Mouse (Mus musculus): ENCODE measurements around the gene Prrt3. TPM values are rescaled to one million over a fixed set of nuclear protein-coding genes. Genes with fewer than 3 reads are reported as not detected.

Gene Prrt3
- polyA plus RNA-seq, 1 experiment = 0.22 TPM

GRCm38 (mm10) chr6:113468512-113468911 lies 33.2 kb downstream of the Prrt3 start:
- TF ChIP-seq MAX (IDR thresholded peaks at IDR 0.05; ENCODE audit: low read depth) = no peak
- no peak for TF ChIP-seq POLR2A (IDR thresholded peaks at IDR 0.05; ENCODE audit: insufficient read length, low read depth)
- no peak for TF ChIP-seq TCF3 (IDR thresholded peaks at IDR 0.05; ENCODE audit: insufficient read length, low read depth)
- TF ChIP-seq E2F4 (IDR thresholded peaks at IDR 0.05; ENCODE audit: insufficient read depth) = no peak
- no peak for TF ChIP-seq USF1 (IDR thresholded peaks at IDR 0.05; ENCODE audit: low read depth)
- no peak for TF ChIP-seq MYOD1 (IDR thresholded peaks at IDR 0.05; ENCODE audit: control insufficient read depth in 1 of 3, insufficient read length in 2 of 3, low read depth in 2 of 3)
- TF ChIP-seq POLR2AphosphoS2 (IDR thresholded peaks at IDR 0.05; ENCODE audit: insufficient read length, low read depth) = no peak
- no peak for TF ChIP-seq REST (IDR thresholded peaks at IDR 0.05; ENCODE audit: insufficient read depth, insufficient read length)
- Histone ChIP-seq H3K27me3 (ENCODE audit: control insufficient read depth, insufficient read depth, insufficient read length) (peaks cover 22% of the 10 kb centered on the region), H3K79me2 (ENCODE audit: control insufficient read depth, insufficient read depth) (no peaks in the 10 kb centered on the region), H3K36me3 (ENCODE audit: control insufficient read depth, insufficient read depth) (no peaks in the 10 kb centered on the region), H3K4me2 (ENCODE audit: low read depth) (no peak overlapping the region), H3K4me3 (no peak overlapping the region), H3ac (ENCODE audit: control insufficient read depth, insufficient read length) (no peak overlapping the region)

GRCm38 (mm10) chr6:113465602-113466001 lies 36.1 kb downstream of the Prrt3 start:
- Histone ChIP-seq H3K4me3 (no peak overlapping the region), H3K27me3 (ENCODE audit: control insufficient read depth, insufficient read depth, insufficient read length) (peaks cover 38% of the 10 kb centered on the region), H3K36me3 (ENCODE audit: control insufficient read depth, insufficient read depth) (no peaks in the 10 kb centered on the region), H3ac (ENCODE audit: control insufficient read depth, insufficient read length) (no peak overlapping the region), H3K4me2 (ENCODE audit: low read depth) (no peak overlapping the region), H3K79me2 (ENCODE audit: control insufficient read depth, insufficient read depth) (no peaks in the 10 kb centered on the region)
- TF ChIP-seq MYOD1 (IDR thresholded peaks at IDR 0.05; ENCODE audit: control insufficient read depth in 1 of 3, insufficient read length in 2 of 3, low read depth in 2 of 3) (no peak), REST (IDR thresholded peaks at IDR 0.05; ENCODE audit: insufficient read depth, insufficient read length) (no peak), TCF3 (IDR thresholded peaks at IDR 0.05; ENCODE audit: insufficient read length, low read depth) (no peak), USF1 (IDR thresholded peaks at IDR 0.05; ENCODE audit: low read depth) (no peak), MYOG (IDR thresholded peaks at IDR 0.05; ENCODE audit: control insufficient read depth in 1 of 3, insufficient read depth in 1 of 3, insufficient read length in 2 of 3, low read depth in 2 of 3) (no peak), E2F4 (IDR thresholded peaks at IDR 0.05; ENCODE audit: insufficient read depth) (no peak), POLR2A (IDR thresholded peaks at IDR 0.05; ENCODE audit: insufficient read length, low read depth) (no peak), MAX (IDR thresholded peaks at IDR 0.05; ENCODE audit: low read depth) (no peak), TCF12 (IDR thresholded peaks at IDR 0.05; ENCODE audit: insufficient read depth, poor library complexity, severe bottlenecking) (no peak), CEBPB (IDR thresholded peaks at IDR 0.05; ENCODE audit: insufficient read depth, poor library complexity, severe bottlenecking) (no peak), SRF (IDR thresholded peaks at IDR 0.05; ENCODE audit: control insufficient read depth, insufficient read length, low read depth) (no peak), POLR2AphosphoS2 (IDR thresholded peaks at IDR 0.05; ENCODE audit: insufficient read length, low read depth) (no peak)

GRCm38 (mm10) chr6:113464040-113464439 lies 37.7 kb downstream of the Prrt3 start:
- Histone ChIP-seq H3K27me3 (ENCODE audit: control insufficient read depth, insufficient read depth, insufficient read length) (peaks cover 51% of the 10 kb centered on the region), H3K4me2 (ENCODE audit: low read depth) (no peak overlapping the region), H3K36me3 (ENCODE audit: control insufficient read depth, insufficient read depth) (no peaks in the 10 kb centered on the region), H3K4me3 (no peak overlapping the region), H3ac (ENCODE audit: control insufficient read depth, insufficient read length) (no peak overlapping the region), H3K79me2 (ENCODE audit: control insufficient read depth, insufficient read depth) (no peaks in the 10 kb centered on the region)
- no peak for TF ChIP-seq USF1 (IDR thresholded peaks at IDR 0.05; ENCODE audit: low read depth)
- no peak for TF ChIP-seq REST (IDR thresholded peaks at IDR 0.05; ENCODE audit: insufficient read depth, insufficient read length)
- no peak for TF ChIP-seq POLR2A (IDR thresholded peaks at IDR 0.05; ENCODE audit: insufficient read length, low read depth)
- no peak for TF ChIP-seq SRF (IDR thresholded peaks at IDR 0.05; ENCODE audit: control insufficient read depth, insufficient read length, low read depth)
- no peak for TF ChIP-seq MYOG (IDR thresholded peaks at IDR 0.05; ENCODE audit: control insufficient read depth in 1 of 3, insufficient read depth in 1 of 3, insufficient read length in 2 of 3, low read depth in 2 of 3)
- TF ChIP-seq CEBPB (IDR thresholded peaks at IDR 0.05; ENCODE audit: insufficient read depth, poor library complexity, severe bottlenecking) = no peak
- TF ChIP-seq TCF12 (IDR thresholded peaks at IDR 0.05; ENCODE audit: insufficient read depth, poor library complexity, severe bottlenecking) = no peak
- TF ChIP-seq E2F4 (IDR thresholded peaks at IDR 0.05; ENCODE audit: insufficient read depth) = no peak
- no peak for TF ChIP-seq MYOD1 (IDR thresholded peaks at IDR 0.05; ENCODE audit: control insufficient read depth in 1 of 3, insufficient read length in 2 of 3, low read depth in 2 of 3)
- no peak for TF ChIP-seq POLR2AphosphoS2 (IDR thresholded peaks at IDR 0.05; ENCODE audit: insufficient read length, low read depth)
- TF ChIP-seq MAX (IDR thresholded peaks at IDR 0.05; ENCODE audit: low read depth) = no peak
- no peak for TF ChIP-seq TCF3 (IDR thresholded peaks at IDR 0.05; ENCODE audit: insufficient read length, low read depth)

- Histone ChIP-seq H3K27me3 (ENCODE audit: control insufficient read depth, insufficient read depth, insufficient read length) (peaks cover 51% of the 10 kb centered on the region), H3K4me2 (ENCODE audit: low read depth) (no peak overlapping the region), H3ac (ENCODE audit: control insufficient read depth, insufficient read length) (no peak overlapping the region), H3K79me2 (ENCODE audit: control insufficient read depth, insufficient read depth) (no peaks in the 10 kb centered on the region), H3K4me3 (no peak overlapping the region), H3K36me3 (ENCODE audit: control insufficient read depth, insufficient read depth) (no peaks in the 10 kb centered on the region)
- no peak for TF ChIP-seq TCF12 (IDR thresholded peaks at IDR 0.05; ENCODE audit: insufficient read depth, poor library complexity, severe bottlenecking)
- no peak for TF ChIP-seq E2F4 (IDR thresholded peaks at IDR 0.05; ENCODE audit: insufficient read depth)
- no peak for TF ChIP-seq REST (IDR thresholded peaks at IDR 0.05; ENCODE audit: insufficient read depth, insufficient read length)
- no peak for TF ChIP-seq MAX (IDR thresholded peaks at IDR 0.05; ENCODE audit: low read depth)
- no peak for TF ChIP-seq MYOD1 (IDR thresholded peaks at IDR 0.05; ENCODE audit: control insufficient read depth in 1 of 3, insufficient read length in 2 of 3, low read depth in 2 of 3)
- TF ChIP-seq CEBPB (IDR thresholded peaks at IDR 0.05; ENCODE audit: insufficient read depth, poor library complexity, severe bottlenecking) = no peak
- TF ChIP-seq TCF3 (IDR thresholded peaks at IDR 0.05; ENCODE audit: insufficient read length, low read depth) = no peak
- no peak for TF ChIP-seq MYOG (IDR thresholded peaks at IDR 0.05; ENCODE audit: control insufficient read depth in 1 of 3, insufficient read depth in 1 of 3, insufficient read length in 2 of 3, low read depth in 2 of 3)
- TF ChIP-seq POLR2AphosphoS2 (IDR thresholded peaks at IDR 0.05; ENCODE audit: insufficient read length, low read depth) = no peak
- TF ChIP-seq SRF (IDR thresholded peaks at IDR 0.05; ENCODE audit: control insufficient read depth, insufficient read length, low read depth) = no peak
- TF ChIP-seq USF1 (IDR thresholded peaks at IDR 0.05; ENCODE audit: low read depth) = no peak
- no peak for TF ChIP-seq POLR2A (IDR thresholded peaks at IDR 0.05; ENCODE audit: insufficient read length, low read depth)
Observed at GRCm38 (mm10) chr6:113458635-113459034, 43.1 kb downstream of the Prrt3 start.
